Mouse (Mus musculus): ENCODE results near the gene Mlxipl. TPM values are rescaled to one million over a fixed set of nuclear protein-coding genes. Genes with fewer than 3 reads are reported as not detected.

Gene Mlxipl
- polyA plus RNA-seq, 1 experiment from 2014 or later: 3.0 TPM

- peaks cover 11% of the 10 kb centered on the region for H3K27me3 ChIP-seq (ENCODE audit: insufficient read depth, poor library complexity, severe bottlenecking)
- H3K4me1 ChIP-seq: peaks cover 19% of the 10 kb centered on the region
- peaks cover 29% of the 10 kb centered on the region for H3K36me3 ChIP-seq
- WGBS: 76% methylated on average over 3 of the region's 3 CpGs
- no peak overlapping the region for H3K27ac ChIP-seq
- no peak for DNase-seq (ENCODE audit: low spot score)
- no peaks in the 10 kb centered on the region for H3K9me3 ChIP-seq
- H3K4me3 ChIP-seq: no peak overlapping the region
These were observed 19.2 kb upstream of the Mlxipl start for GRCm38 (mm10) chr5:135070448-135070847.

- Histone ChIP-seq H3K27ac (no peak overlapping the region), H3K27me3 (ENCODE audit: insufficient read depth, poor library complexity, severe bottlenecking) (peaks cover 11% of the 10 kb centered on the region), H3K9me3 (no peaks in the 10 kb centered on the region), H3K36me3 (peaks cover 17% of the 10 kb centered on the region), H3K4me3 (no peak overlapping the region), H3K4me1 (peaks cover 20% of the 10 kb centered on the region)
- WGBS: 91% methylated on average over 2 of the region's 2 CpGs
- no peak for DNase-seq (ENCODE audit: low spot score)
These were observed 17.6 kb upstream of the Mlxipl start for GRCm38 (mm10) chr5:135072061-135072460.

GRCm38 (mm10) chr5:135072720-135073119 lies 17.0 kb upstream of the Mlxipl start:
- WGBS: 44% methylated on average over 6 of the region's 6 CpGs
- Histone ChIP-seq H3K27ac (no peak overlapping the region), H3K36me3 (0 out of 2 replicates have a peak, but pooled peaks cover 10% of the 10 kb centered on the region)

GRCm38 (mm10) chr5:135073349-135074150 lies 16.1 kb upstream of the Mlxipl start:
- DNase-seq (ENCODE audit: low spot score): no peak
- 22% methylated on average over 26 of the region's 26 CpGs for WGBS
- Histone ChIP-seq H3K4me1 (peaks cover 34% of the 10 kb centered on the region), H3K9me3 (no peaks in the 10 kb centered on the region), H3K4me3 (peak overlapping the region; percentile 45), H3K36me3 (0 out of 2 replicates have a peak, but pooled peaks cover 4% of the 10 kb centered on the region), H3K27ac (peak overlapping the region; percentile 81), H3K27me3 (ENCODE audit: insufficient read depth, poor library complexity, severe bottlenecking) (peaks cover 11% of the 10 kb centered on the region)

More at GRCm38 (mm10) chr5:135072720-135073119, 17.0 kb upstream of the Mlxipl start:
- Histone ChIP-seq H3K4me3 (no peak overlapping the region), H3K27me3 (ENCODE audit: insufficient read depth, poor library complexity, severe bottlenecking) (peaks cover 11% of the 10 kb centered on the region), H3K9me3 (no peaks in the 10 kb centered on the region), H3K4me1 (peaks cover 26% of the 10 kb centered on the region)
- no peak for DNase-seq (ENCODE audit: low spot score)

GRCm38 (mm10) chr5:135075655-135076054 lies 14.0 kb upstream of the Mlxipl start:
- whole genome bisulfite sequencing: 64% methylated on average over 4 of the region's 4 CpGs

DNA sequence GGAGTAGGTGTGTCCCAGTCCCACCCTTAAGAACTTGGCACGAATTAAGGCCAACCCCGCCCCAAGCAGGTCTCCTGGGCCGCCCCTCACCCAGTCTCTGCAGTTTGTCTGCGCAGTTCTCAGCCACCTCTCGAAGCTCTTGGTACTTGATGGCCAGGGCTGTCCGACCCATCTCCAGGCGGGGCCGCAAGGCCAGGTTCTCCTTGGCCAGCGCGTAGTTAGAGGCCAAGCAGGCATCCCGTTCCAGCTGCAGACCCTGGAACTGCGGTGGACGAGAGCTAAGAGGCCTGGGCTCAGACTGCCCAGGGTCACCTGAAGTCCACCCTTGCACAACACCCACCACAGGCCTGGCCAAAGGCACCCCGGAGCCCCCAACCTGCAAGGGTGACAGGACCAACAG lies 13.3 kb upstream of the Mlxipl start:
- Histone ChIP-seq H3K4me1 (peaks cover 35% of the 10 kb centered on the region), H3K36me3 (0 out of 2 replicates have a peak, but pooled peaks cover 3% of the 10 kb centered on the region), H3K9me3 (no peaks in the 10 kb centered on the region), H3K27ac (no peak overlapping the region), H3K4me3 (no peak overlapping the region), H3K27me3 (ENCODE audit: insufficient read depth, poor library complexity, severe bottlenecking) (peaks cover 11% of the 10 kb centered on the region)
- WGBS: 84% methylated on average over 14 of the region's 14 CpGs
- DNase-seq (ENCODE audit: low spot score): no peak

More at GRCm38 (mm10) chr5:135075655-135076054, 14.0 kb upstream of the Mlxipl start:
- Histone ChIP-seq H3K4me1 (peaks cover 35% of the 10 kb centered on the region), H3K4me3 (no peak overlapping the region), H3K27ac (no peak overlapping the region), H3K9me3 (no peaks in the 10 kb centered on the region), H3K27me3 (ENCODE audit: insufficient read depth, poor library complexity, severe bottlenecking) (peaks cover 11% of the 10 kb centered on the region), H3K36me3 (0 out of 2 replicates have a peak, but pooled peaks cover 3% of the 10 kb centered on the region)
- DNase-seq (ENCODE audit: low spot score): no peak

- 38% methylated on average over 14 of the region's 14 CpGs for WGBS
- H3K4me3 ChIP-seq: peak overlapping the region; percentile 94
- peak overlapping the region; percentile 94 for H3K27ac ChIP-seq
- no peaks in the 10 kb centered on the region for H3K9me3 ChIP-seq
- H3K27me3 ChIP-seq (ENCODE audit: insufficient read depth, poor library complexity, severe bottlenecking): peaks cover 11% of the 10 kb centered on the region
- H3K4me1 ChIP-seq: peaks cover 35% of the 10 kb centered on the region
- no peak for DNase-seq (ENCODE audit: low spot score)
- 0 out of 2 replicates have a peak, but pooled peaks cover 3% of the 10 kb centered on the region for H3K36me3 ChIP-seq
These were observed 12.7 kb upstream of the Mlxipl start for GRCm38 (mm10) chr5:135076931-135077505.

GRCm38 (mm10) chr5:135077564-135078481 lies 11.9 kb upstream of the Mlxipl start, which contains the start of gene Vps37d:
Gene Vps37d, minus strand, starts transcription at chr5:135078266.
- Histone ChIP-seq H3K4me1 (peaks cover 34% of the 10 kb centered on the region), H3K27me3 (ENCODE audit: insufficient read depth, poor library complexity, severe bottlenecking) (peaks cover 11% of the 10 kb centered on the region), H3K36me3 (no peaks in the 10 kb centered on the region), H3K9me3 (no peaks in the 10 kb centered on the region), H3K4me3 (peak within 1 kb of the TSS; percentile 94), H3K27ac (peak within 1 kb of the TSS; percentile 94)
- DNase-seq (ENCODE audit: low spot score): peak; percentile 91
- under 1% methylated on average over 66 of the region's 83 CpGs for WGBS

- Histone ChIP-seq H3K36me3 (no peaks in the 10 kb centered on the region), H3K9me3 (no peaks in the 10 kb centered on the region), H3K27ac (peak overlapping the region; percentile 94), H3K4me3 (peak overlapping the region; percentile 94), H3K27me3 (ENCODE audit: insufficient read depth, poor library complexity, severe bottlenecking) (peaks cover 10% of the 10 kb centered on the region), H3K4me1 (peaks cover 28% of the 10 kb centered on the region)
- no peak for DNase-seq (ENCODE audit: low spot score)
- WGBS: 1% methylated on average over 11 of the region's 11 CpGs
These were observed 11.2 kb upstream of the Mlxipl start for GRCm38 (mm10) chr5:135078482-135078810.

- peaks cover 22% of the 10 kb centered on the region for H3K4me1 ChIP-seq
- H3K27ac ChIP-seq: no peak overlapping the region
- H3K4me3 ChIP-seq: no peak overlapping the region
- DNase-seq (ENCODE audit: low spot score): no peak
- WGBS: 87% methylated on average over 2 of the region's 2 CpGs
- no peaks in the 10 kb centered on the region for H3K36me3 ChIP-seq
- H3K9me3 ChIP-seq: no peaks in the 10 kb centered on the region
- H3K27me3 ChIP-seq (ENCODE audit: insufficient read depth, poor library complexity, severe bottlenecking): peaks cover 11% of the 10 kb centered on the region
These were observed 10.1 kb upstream of the Mlxipl start for GRCm38 (mm10) chr5:135079578-135079977.

DNA sequence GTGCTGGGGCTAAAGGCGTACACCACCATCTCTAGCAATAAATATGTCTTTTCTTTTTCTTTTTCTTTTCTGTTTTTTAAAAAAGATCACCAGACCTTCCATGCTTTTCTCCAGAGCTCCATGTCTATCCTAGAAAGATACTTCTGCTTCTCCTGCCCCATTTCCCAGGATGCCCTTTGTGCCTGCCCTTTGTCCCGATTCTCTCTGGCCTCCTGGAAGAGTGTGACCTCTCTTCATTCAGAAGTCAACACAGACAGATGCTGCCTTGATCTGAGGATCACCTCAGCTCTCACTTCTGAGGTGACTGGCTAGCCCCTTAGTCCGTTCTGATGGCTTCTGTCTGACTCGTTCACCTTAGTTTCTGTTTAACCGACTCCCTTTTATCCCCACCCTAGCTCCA lies 9.2 kb upstream of the Mlxipl start:
- H3K4me3 ChIP-seq: no peak overlapping the region
- H3K36me3 ChIP-seq: no peaks in the 10 kb centered on the region
- H3K27me3 ChIP-seq (ENCODE audit: insufficient read depth, poor library complexity, severe bottlenecking): peaks cover 17% of the 10 kb centered on the region
- DNase-seq (ENCODE audit: low spot score): no peak
- no peak overlapping the region for H3K27ac ChIP-seq
- peaks cover 22% of the 10 kb centered on the region for H3K4me1 ChIP-seq
- H3K9me3 ChIP-seq: no peaks in the 10 kb centered on the region
- 84% methylated on average over 5 of the region's 5 CpGs for WGBS

DNA sequence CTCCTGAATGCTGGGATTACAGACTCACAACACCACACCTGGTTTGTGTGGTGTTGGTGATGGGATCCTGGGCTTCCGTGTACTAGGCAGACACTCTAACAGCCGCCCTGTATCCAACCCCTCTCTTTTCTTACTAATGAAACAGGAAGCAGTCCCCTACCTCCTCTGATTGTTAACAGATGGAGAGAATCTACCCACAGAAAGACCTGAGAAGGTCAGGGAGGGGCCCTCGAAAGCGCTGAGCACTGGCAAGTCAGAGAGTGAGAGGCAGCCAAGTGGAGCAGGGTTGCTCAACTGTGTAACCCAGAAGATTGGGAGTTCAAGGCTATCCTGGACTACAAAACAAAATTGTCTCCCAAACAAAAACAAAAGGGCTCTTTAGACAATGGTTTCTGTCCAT lies 2.8 kb upstream of the Mlxipl start:
- WGBS: 56% methylated on average over 4 of the region's 4 CpGs

More for the DNA sequence above, 2.8 kb upstream of the Mlxipl start:
- Histone ChIP-seq H3K27ac (no peak overlapping the region), H3K27me3 (ENCODE audit: insufficient read depth, poor library complexity, severe bottlenecking) (peaks cover 76% of the 10 kb centered on the region), H3K4me1 (peaks cover 11% of the 10 kb centered on the region), H3K4me3 (no peak overlapping the region), H3K9me3 (no peaks in the 10 kb centered on the region), H3K36me3 (no peaks in the 10 kb centered on the region)
- no peak for DNase-seq (ENCODE audit: low spot score)
